Mouse (Mus musculus): ENCODE measurements at regions not wholly inside any gene's neighbourhood (a gene's known extent, or its start where the extent isn't known, plus 50 kb on each side); places are given as distances from the start of the nearest gene placed in this dataset.

DNA sequence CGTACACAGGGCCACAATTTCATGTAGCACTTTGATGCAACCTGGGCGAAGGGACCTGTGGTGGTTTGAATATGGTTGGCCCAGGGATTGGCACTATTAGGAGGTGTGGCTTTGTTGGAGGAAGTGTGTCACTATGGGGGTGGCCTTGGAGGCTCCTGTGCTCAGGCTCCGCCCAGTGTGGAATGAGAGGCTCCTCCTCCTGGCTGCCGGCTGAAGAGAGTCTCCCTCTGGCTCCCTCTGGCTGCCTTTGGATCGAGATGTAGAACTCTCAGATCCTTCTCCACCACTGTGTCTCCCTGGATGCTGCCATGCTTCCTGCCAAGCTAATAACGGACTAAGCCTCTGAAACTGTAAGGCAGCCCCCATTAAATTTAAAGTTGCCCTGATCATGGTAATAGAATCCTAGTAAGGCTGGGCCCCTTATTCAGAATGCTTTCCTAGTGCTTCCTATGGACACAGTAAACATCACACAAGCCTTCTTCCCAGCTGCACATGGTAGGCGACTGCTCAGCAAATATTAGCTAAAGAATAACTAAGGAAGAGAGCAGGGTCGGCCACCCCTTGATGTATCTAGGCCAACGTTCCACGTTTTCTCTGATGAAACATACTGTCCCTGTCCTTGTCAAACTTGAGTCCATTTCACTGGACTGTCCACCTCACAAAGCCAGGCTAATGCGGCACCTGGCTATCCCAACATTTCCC is 117.2 kb upstream of the Aldh1a3 start:
- TF ChIP-seq CTCF (conservative IDR thresholded peaks at IDR 0.05; ENCODE audit: low read length) (no peak; the same call in 1 of the 2 replicates), POU5F1 (IDR thresholded peaks at IDR 0.05; ENCODE audit: borderline replicate concordance, low read length) (no peak)
